Mouse (Mus musculus) intestine, postnatal 0 days (tissue): ENCODE results near the gene Baz1b. TPM values are rescaled to one million over a fixed set of nuclear protein-coding genes. Genes with fewer than 3 reads are reported as not detected.

Experiments used
- ATAC-seq: fragments of 200-750 bp; cut with Nextera tagmentation; 2 replicates; pipeline ENCODE4 v1.8.0; 2017; ENCODE audit warnings: mild to moderate bottlenecking, moderate TSS enrichment, moderate library complexity
- H3K27ac ChIP-seq: fragments of 300-500 bp; sonication (generic); 2 replicates; pipeline ENCODE4 v1.5.1; 2014; ENCODE audit warnings: mild to moderate bottlenecking, low read depth, low read length, moderate library complexity
- H3K27me3 ChIP-seq: fragments of 300-500 bp; sonication (generic); replicated peaks from 2 replicates; pipeline ENCODE4 v1.6.1; 2014; ENCODE audit warnings: low read length, mixed read lengths; ENCODE audit not compliant: control insufficient read depth, insufficient read depth
- H3K36me3 ChIP-seq: fragments of 300-500 bp; sonication (generic); 2 replicates; pipeline ENCODE4 v1.6.1; 2014; ENCODE audit warnings: mild to moderate bottlenecking, moderate library complexity; ENCODE audit not compliant: control insufficient read depth, insufficient read depth
- H3K4me1 ChIP-seq: fragments of 300-500 bp; sonication (generic); replicated peaks from 2 replicates; pipeline ENCODE4 v1.6.1; 2014; ENCODE audit warnings: antibody characterized with exemption, low read length, mixed read lengths; ENCODE audit not compliant: control insufficient read depth, insufficient read depth
- H3K4me2 ChIP-seq: fragments of 300-500 bp; sonication (generic); replicated peaks from 2 replicates; pipeline ENCODE4 v1.6.1; 2014; ENCODE audit warnings: low read depth, mild to moderate bottlenecking, moderate library complexity
- H3K4me3 ChIP-seq: fragments of 300-500 bp; sonication (generic); 2 replicates; pipeline ENCODE4 v1.5.1; 2014; ENCODE audit warnings: low read depth, low read length
- H3K9ac ChIP-seq: fragments of 300-500 bp; sonication (generic); 2 replicates; pipeline ENCODE4 v1.6.1; 2014; ENCODE audit warnings: mild to moderate bottlenecking, low read depth, low read length
- H3K9me3 ChIP-seq: fragments of 300-500 bp; sonication (generic); 2 replicates; pipeline ENCODE4 v1.6.1; 2016; ENCODE audit warnings: mixed run types; ENCODE audit not compliant: control insufficient read depth
- CTCF ChIP-seq: sonication (generic); IDR thresholded peaks from 2 replicates; pipeline ENCODE4 v1.5.1; 2016; ENCODE audit warnings: low read depth, mild to moderate bottlenecking, control low read depth, antibody characterized with exemption, moderate library complexity
- WGBS: fragments of 180-500 bp; shearing (Covaris S2); extraction: QIAGEN DNeasy Blood & Tissue Kit; methylation state at CpG from one replicate; pipeline ENCODE4 v1.1.7; 2014; 5-methylcytosine and 5-hydroxymethylcytosine counted together
- microRNA-seq: library from miRNA; unstranded; fragments of <30 nt; microRNA quantifications from one replicate; pipeline ENCODE4, GENCODE M21; 2016
- polyA plus RNA-seq: library from polyadenylated mRNA; unstranded; fragments of >200 nt; fragmentation: Nextera tagmentation; extraction: Ambion mirVana; gene quantifications from 2 replicates; pipeline ENCODE4 v1.2.1, GENCODE M21; 2015

Baz1b gene
- polyA plus RNA-seq, 1 experiment from 2014 or later, result 11.0 TPM

DNA sequence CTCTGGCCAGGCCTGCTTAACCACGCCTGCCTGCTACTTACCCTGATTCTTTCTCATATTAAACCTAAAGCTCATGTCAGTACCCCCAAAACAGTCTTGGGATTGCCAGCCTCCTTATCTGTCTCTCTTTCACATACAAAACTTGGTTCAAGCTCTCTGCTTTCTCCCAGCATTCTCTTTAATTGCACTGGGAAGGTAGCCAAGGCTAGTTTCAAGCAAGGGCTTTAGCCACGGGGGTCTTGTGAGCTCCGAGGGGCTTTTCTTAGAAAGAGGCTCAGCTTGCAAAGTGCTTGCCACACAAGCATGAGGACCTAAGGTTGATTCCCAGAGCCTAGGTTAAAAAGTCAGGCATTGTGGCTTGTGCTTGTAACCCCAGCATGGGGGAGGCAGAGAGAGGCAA lies 98.1 kb downstream of the Baz1b start:
- Histone ChIP-seq H3K9me3 (no peaks in the 10 kb centered on the region), H3K27ac (no peak overlapping the region), H3K4me2 (no peak overlapping the region), H3K36me3 (no peaks in the 10 kb centered on the region), H3K4me3 (no peak overlapping the region), H3K27me3 (no peaks in the 10 kb centered on the region), H3K4me1 (no peaks in the 10 kb centered on the region), H3K9ac (no peak overlapping the region)
- WGBS, result 75% methylated on average over 3 of the region's 3 CpGs
- ATAC-seq, result no peak
- no peak for TF ChIP-seq CTCF

- Histone ChIP-seq H3K4me3 (no peak overlapping the region), H3K27me3 (no peaks in the 10 kb centered on the region), H3K9me3 (no peaks in the 10 kb centered on the region), H3K27ac (no peak overlapping the region), H3K4me2 (no peak overlapping the region), H3K9ac (no peak overlapping the region), H3K36me3 (no peaks in the 10 kb centered on the region), H3K4me1 (no peaks in the 10 kb centered on the region)
- peak; percentile 97 for TF ChIP-seq CTCF
- WGBS, result 3% methylated on average over 6 of the region's 6 CpGs
- ATAC-seq, result no peak
Measured at GRCm38 (mm10) chr5:135286185-135286584, 99.1 kb downstream of the Baz1b start.

GRCm38 (mm10) chr5:135286926-135287325 lies 99.9 kb downstream of the Baz1b start:
- H3K9me3 ChIP-seq, result no peaks in the 10 kb centered on the region
- H3K4me3 ChIP-seq, result no peak overlapping the region
- H3K9ac ChIP-seq, result no peak overlapping the region
- no peak overlapping the region for H3K27ac ChIP-seq
- H3K4me1 ChIP-seq, result no peaks in the 10 kb centered on the region
- no peak for TF ChIP-seq CTCF
- H3K4me2 ChIP-seq, result no peak overlapping the region
- WGBS, result 76% methylated on average over 5 of the region's 5 CpGs
- no peak for ATAC-seq
- no peaks in the 10 kb centered on the region for H3K36me3 ChIP-seq
- H3K27me3 ChIP-seq, result no peaks in the 10 kb centered on the region

- H3K9me3 ChIP-seq, result no peaks in the 10 kb centered on the region
- no peak for ATAC-seq
- H3K27me3 ChIP-seq, result no peaks in the 10 kb centered on the region
- H3K4me3 ChIP-seq, result no peak overlapping the region
- H3K36me3 ChIP-seq, result no peaks in the 10 kb centered on the region
- H3K9ac ChIP-seq, result no peak overlapping the region
- no peak for TF ChIP-seq CTCF
- H3K27ac ChIP-seq, result no peak overlapping the region
- 80% methylated on average over 6 of the region's 6 CpGs for WGBS
- H3K4me1 ChIP-seq, result no peaks in the 10 kb centered on the region
- no peak overlapping the region for H3K4me2 ChIP-seq
Measured at GRCm38 (mm10) chr5:135290703-135291102, 103.6 kb downstream of the Baz1b start.

- Histone ChIP-seq H3K27me3 (no peaks in the 10 kb centered on the region), H3K9ac (no peak overlapping the region), H3K27ac (no peak overlapping the region), H3K4me3 (no peak overlapping the region), H3K36me3 (no peaks in the 10 kb centered on the region), H3K4me2 (no peak overlapping the region), H3K9me3 (no peaks in the 10 kb centered on the region), H3K4me1 (no peaks in the 10 kb centered on the region)
- WGBS, result 67% methylated on average over 4 of the region's 4 CpGs
- no peak for TF ChIP-seq CTCF
- ATAC-seq, result no peak
Measured at GRCm38 (mm10) chr5:135291193-135291592, 104.1 kb downstream of the Baz1b start.

- Histone ChIP-seq H3K4me2 (no peak overlapping the region), H3K9me3 (no peaks in the 10 kb centered on the region), H3K36me3 (no peaks in the 10 kb centered on the region), H3K4me1 (no peaks in the 10 kb centered on the region), H3K27ac (no peak overlapping the region), H3K4me3 (no peak overlapping the region), H3K9ac (no peak overlapping the region), H3K27me3 (no peaks in the 10 kb centered on the region)
- ATAC-seq, result no peak
- 81% methylated on average over 2 of the region's 2 CpGs for WGBS
- no peak for TF ChIP-seq CTCF
Measured at GRCm38 (mm10) chr5:135292001-135292400, 104.9 kb downstream of the Baz1b start.

Small RNA genes lying within 50 kb of the gene (microRNA-seq; reads per million reads assigned to microRNA genes)
- gene Gm25315, result not detected

Other genes starting within 250 kb of the Baz1b start
- 62.1 and 76.6 TPM in 2 replicates for gene Cldn4, start 240.3 kb upstream of the Baz1b start, polyA plus RNA-seq
- gene Cldn3, start 201.1 kb upstream of the Baz1b start, polyA plus RNA-seq, result 96.0 and 116 TPM in 2 replicates
- 60.1 and 61.9 TPM in 2 replicates for gene Abhd11, start 178.1 kb upstream of the Baz1b start, polyA plus RNA-seq
- gene Stx1a, start 163.8 kb upstream of the Baz1b start, polyA plus RNA-seq, result 5.6 and 6.5 TPM in 2 replicates
- 35.9 and 40.7 TPM in 2 replicates for gene Dnajc30, start 123.1 kb upstream of the Baz1b start, polyA plus RNA-seq
- 40.0 and 40.6 TPM in 2 replicates for gene Bud23, start 122.3 kb upstream of the Baz1b start, polyA plus RNA-seq
- gene Vps37d, start 109.0 kb upstream of the Baz1b start, polyA plus RNA-seq, result 2.5 and 2.9 TPM in 2 replicates
- gene Mlxipl, start 97.4 kb upstream of the Baz1b start, polyA plus RNA-seq, result 13.7 and 16.2 TPM in 2 replicates
- 17.7 and 18.0 TPM in 2 replicates for gene Tbl2, start 37.6 kb upstream of the Baz1b start, polyA plus RNA-seq
- 65.1 and 65.7 TPM in 2 replicates for gene Bcl7b, start 19.0 kb upstream of the Baz1b start, polyA plus RNA-seq
- 0.07 and 0.18 TPM in 2 replicates for gene Fzd9, start 64.0 kb downstream of the Baz1b start, polyA plus RNA-seq
- gene Fkbp6, start 162.8 kb downstream of the Baz1b start, polyA plus RNA-seq, result 0.12 and 0.34 TPM in 2 replicates
- gene Trim50, start 166.0 kb downstream of the Baz1b start, polyA plus RNA-seq, result 0.24 and 0.30 TPM in 2 replicates
- 9.8 and 12.0 TPM in 2 replicates for gene Nsun5, start 182.7 kb downstream of the Baz1b start, polyA plus RNA-seq
- gene Pom121, start 207.3 kb downstream of the Baz1b start, polyA plus RNA-seq, result 5.2 and 5.3 TPM in 2 replicates